Comparison of ENCODE assay signal across 8 mouse cellular contexts in the genomic region with DNA sequence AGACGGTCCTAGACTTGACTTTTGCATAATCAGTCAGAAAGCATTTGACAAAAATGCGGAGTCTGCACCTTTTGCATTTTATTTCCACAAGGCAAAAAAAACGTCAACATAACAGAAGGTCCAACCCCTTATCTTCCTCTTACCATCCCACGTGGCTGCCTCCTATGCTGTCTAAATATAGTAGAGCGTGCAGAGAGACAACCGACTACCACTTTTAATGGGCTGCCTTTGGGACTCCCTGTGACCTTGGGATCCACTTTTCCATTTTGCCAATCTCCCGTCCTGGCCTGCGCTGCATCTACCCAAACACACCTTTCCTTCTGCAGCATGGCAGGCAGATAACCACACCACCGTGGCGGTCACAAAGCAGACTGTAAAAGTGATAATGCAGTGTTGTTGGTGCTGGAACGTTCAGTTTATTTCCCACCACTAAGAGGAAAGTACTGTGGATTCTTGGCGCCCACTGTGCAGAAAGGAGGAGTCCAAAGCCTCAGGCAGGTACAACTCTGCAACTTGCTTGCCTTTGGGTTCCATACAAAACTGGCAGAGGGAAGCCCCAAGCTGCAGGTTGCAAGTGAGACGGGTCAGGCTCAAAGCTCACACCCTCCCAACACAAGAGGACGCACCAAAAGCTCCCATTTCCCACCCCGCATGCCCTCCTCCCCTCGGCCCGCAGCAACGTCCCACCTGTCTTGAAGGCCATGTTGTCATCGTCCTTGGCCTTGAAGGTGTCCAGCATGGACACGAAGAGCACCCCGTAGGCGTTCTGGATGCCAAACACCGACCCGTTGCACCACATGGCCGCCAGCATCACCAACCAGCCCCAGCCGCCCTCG. TPM values are rescaled to one million over a fixed set of nuclear protein-coding genes. Genes with fewer than 3 reads are reported as not detected.
DNase-seq lines count a peak whose midpoint lies in the region; ATAC-seq and TF ChIP-seq lines count a peak whose summit lies in the region.

No protein-coding gene starts in this region.

- peak overlapping the region; percentile 53 for H3K4me3 ChIP-seq in lung, embryonic 14.5 days (ENCODE audit: low read depth, low read length)
- H3K4me3 ChIP-seq in brown adipose tissue, adult 24 weeks (ENCODE audit: insufficient read depth, low read depth, low read length) = peak overlapping the region; percentile 69
- peak overlapping the region; percentile 64 for H3K4me3 ChIP-seq in intestine, embryonic 14.5 days (ENCODE audit: low read depth, low read length)
- peak overlapping the region; percentile 99 for H3K4me3 ChIP-seq in megakaryocyte, embryonic 14.5 days (replicated peaks)
- peak overlapping the region; percentile 58 for H3K4me3 ChIP-seq in stomach, postnatal 0 days (ENCODE audit: low read depth, low read length)

- peaks cover 5% of the 10 kb centered on the region; the same call in 1 of the 2 replicates for H3K27me3 ChIP-seq in lung, embryonic 14.5 days (ENCODE audit: insufficient read depth, low read length)
- H3K27me3 ChIP-seq in intestine, embryonic 14.5 days (replicated peaks; ENCODE audit: control insufficient read depth, insufficient read depth, low read length) = no peaks in the 10 kb centered on the region
- H3K27me3 ChIP-seq in megakaryocyte, embryonic 14.5 days (replicated peaks) = no peaks in the 10 kb centered on the region
- H3K27me3 ChIP-seq in stomach, postnatal 0 days (ENCODE audit: control insufficient read depth, insufficient read depth, low read length) = no peaks in the 10 kb centered on the region

- H3K36me3 ChIP-seq in lung, embryonic 14.5 days (ENCODE audit: insufficient read depth) = no peaks in the 10 kb centered on the region
- H3K36me3 ChIP-seq in intestine, embryonic 14.5 days (ENCODE audit: control insufficient read depth, insufficient read depth, low read length) = no peaks in the 10 kb centered on the region
- H3K36me3 ChIP-seq in megakaryocyte, embryonic 14.5 days (replicated peaks; ENCODE audit: low read length) = peaks cover 5% of the 10 kb centered on the region
- no peaks in the 10 kb centered on the region for H3K36me3 ChIP-seq in stomach, postnatal 0 days (ENCODE audit: control insufficient read depth, insufficient read depth, low read length)

- H3K9ac ChIP-seq in lung, embryonic 14.5 days = peak overlapping the region; percentile 66
- peak overlapping the region; percentile 72 for H3K9ac ChIP-seq in intestine, embryonic 14.5 days (ENCODE audit: low read length)
- H3K9ac ChIP-seq in stomach, postnatal 0 days (ENCODE audit: low read length) = peak overlapping the region; percentile 66

- H3K9me3 ChIP-seq in lung, embryonic 14.5 days (ENCODE audit: low read depth, low read length) = no peaks in the 10 kb centered on the region
- no peaks in the 10 kb centered on the region for H3K9me3 ChIP-seq in intestine, embryonic 14.5 days (ENCODE audit: control insufficient read depth, low read length)
- no peaks in the 10 kb centered on the region for H3K9me3 ChIP-seq in megakaryocyte, embryonic 14.5 days
- H3K9me3 ChIP-seq in stomach, postnatal 0 days (ENCODE audit: control insufficient read depth, low read length) = no peaks in the 10 kb centered on the region

- no peak for TF ChIP-seq EP300 in stomach, postnatal 0 days (optimal IDR thresholded peaks at IDR 0.05)

- WGBS in lung, embryonic 14.5 days = 15% methylated on average over 27 of the region's 27 CpGs
- 17% methylated on average over 27 of the region's 27 CpGs for WGBS in intestine, embryonic 14.5 days
- WGBS in stomach, postnatal 0 days = 23% methylated on average over 26 of the region's 27 CpGs

- no peak; the same call in 1 of the 2 replicates for ATAC-seq in lung, embryonic 14.5 days (ENCODE audit: insufficient read depth)
- ATAC-seq in granulocyte monocyte progenitor cell, adult 5-6 weeks (replicated peaks; ENCODE audit: poor library complexity, severe bottlenecking) = peak; percentile 28
- ATAC-seq in intestine, embryonic 14.5 days (replicated peaks; ENCODE audit: low FRiP score, low TSS enrichment, low read depth) = peak; percentile 14; the same call in 1 of the 2 replicates
- ATAC-seq in stomach, postnatal 0 days (ENCODE audit: low FRiP score, low TSS enrichment) = peak; percentile 26; the same call in 1 of the 2 replicates

- peak; percentile 10 for DNase-seq in lung, embryonic 14.5 days
- DNase-seq in lung, postnatal 14 days = no peak
- DNase-seq in intestine, embryonic 14.5 days (ENCODE audit: low spot score) = peak; percentile 76
- no peak for DNase-seq in stomach, postnatal 0 days (ENCODE audit: low spot score)
- DNase-seq in embryo, embryonic 11 days = no peak

- no peak for TF ChIP-seq CTCF in lung, embryonic 14.5 days (IDR thresholded peaks at IDR 0.05; ENCODE audit: low read depth)
- no peak for TF ChIP-seq CTCF in stomach, postnatal 0 days (IDR thresholded peaks at IDR 0.05; ENCODE audit: low read depth)

- H3K4me2 ChIP-seq in lung, embryonic 14.5 days = peak overlapping the region; percentile 78
- H3K4me2 ChIP-seq in intestine, embryonic 14.5 days (ENCODE audit: low read length) = peak overlapping the region; percentile 92
- H3K4me2 ChIP-seq in stomach, postnatal 0 days (replicated peaks; ENCODE audit: low read depth) = peak overlapping the region; percentile 91

- 0 out of 2 replicates have a peak overlapping the region, but pooled peaks have one; percentile 0 for H3K27ac ChIP-seq in lung, embryonic 14.5 days (ENCODE audit: low read depth)
- H3K27ac ChIP-seq in brown adipose tissue, adult 24 weeks (replicated peaks; ENCODE audit: low read depth, low read length) = peak overlapping the region; percentile 42
- no peak overlapping the region for H3K27ac ChIP-seq in intestine, embryonic 14.5 days (ENCODE audit: low read depth)
- no peak overlapping the region for H3K27ac ChIP-seq in stomach, postnatal 0 days (replicated peaks)

- H3K4me1 ChIP-seq in lung, embryonic 14.5 days (ENCODE audit: insufficient read depth) = peaks cover 4% of the 10 kb centered on the region; the same call in 1 of the 2 replicates
- peaks cover 4% of the 10 kb centered on the region for H3K4me1 ChIP-seq in brown adipose tissue, adult 24 weeks (ENCODE audit: control insufficient read depth, insufficient read depth, insufficient read length, low read length)
- H3K4me1 ChIP-seq in intestine, embryonic 14.5 days (replicated peaks; ENCODE audit: control insufficient read depth, insufficient read depth, low read length) = no peaks in the 10 kb centered on the region; the same call in 1 of the 2 replicates
- peaks cover 71% of the 10 kb centered on the region for H3K4me1 ChIP-seq in megakaryocyte, embryonic 14.5 days
- no peaks in the 10 kb centered on the region; the same call in 1 of the 2 replicates for H3K4me1 ChIP-seq in stomach, postnatal 0 days (replicated peaks; ENCODE audit: control insufficient read depth, insufficient read depth)

RNA-seq across cellular contexts. Expression of a gene that starts 0.8 kb away (rescaled TPM):
- 4.2 and 5.3 TPM in 2 replicates for polyA plus RNA-seq in lung, embryonic 14.5 days (2014; fragmentation: Nextera tagmentation; extraction: Ambion mirVana)
- 15.4 and 16.1 TPM in 2 replicates for polyA plus RNA-seq in brown adipose tissue, adult 24 weeks (2012; ENCODE audit: insufficient read depth, insufficient read length, missing spikeins)
- total RNA-seq in granulocyte monocyte progenitor cell, adult 5-6 weeks (2014; fragmentation: Nextera tagmentation) = 30.2 and 37.9 TPM in 2 replicates
- total RNA-seq in granulocyte monocyte progenitor cell, adult 5-6 weeks (2017) = 21.4 and 29.6 TPM in 2 replicates
- 26.2 and 26.6 TPM in 2 replicates for polyA plus RNA-seq in intestine, embryonic 14.5 days (2014; fragmentation: Nextera tagmentation; extraction: Ambion mirVana)
- 7.0 and 10.9 TPM in 2 replicates for polyA plus RNA-seq in megakaryocyte, embryonic 14.5 days (2012; ENCODE audit: insufficient read depth, low replicate concordance)
- polyA plus RNA-seq in stomach, postnatal 0 days (2015; fragmentation: Nextera tagmentation; extraction: Ambion mirVana) = 2.5 and 2.6 TPM in 2 replicates

Comparison
In these comparisons a context has a peak if more than half of its experiments do, and no peak if none do; other contexts are left out.
1. DNase-seq: peak in lung, embryonic 14.5 days (single experiment) and intestine, embryonic 14.5 days (single experiment); none in lung, postnatal 14 days (single experiment), stomach, postnatal 0 days (single experiment) and embryo, embryonic 11 days (single experiment).
2. H3K27ac ChIP-seq: peak in lung, embryonic 14.5 days (single experiment) and brown adipose tissue, adult 24 weeks (single experiment); none in intestine, embryonic 14.5 days (single experiment) and stomach, postnatal 0 days (single experiment).
3. Peak in every context shown above with its lines, with median percentiles within 50 percentile points of each other: H3K4me2 ChIP-seq, H3K4me3 ChIP-seq and H3K9ac ChIP-seq.